Mouse (Mus musculus): Measurements from ENCODE around the gene Etfa.

Etfa gene

GRCm38 (mm10) chr9:55511521-55511993 lies 486 bp downstream of the Etfa start:
- DNase-seq (ENCODE audit: low read depth, low spot score): no peak

GRCm38 (mm10) chr9:55510651-55511235 lies 1.3 kb downstream of the Etfa start:
- DNase-seq (ENCODE audit: low read depth, low spot score): no peak

GRCm38 (mm10) chr9:55509731-55510130 lies 2.3 kb downstream of the Etfa start:
- no peak for DNase-seq (ENCODE audit: low read depth, low spot score)

GRCm38 (mm10) chr9:55508701-55509100 lies 3.3 kb downstream of the Etfa start:
- DNase-seq (ENCODE audit: low read depth, low spot score): no peak

GRCm38 (mm10) chr9:55507922-55508321 lies 4.1 kb downstream of the Etfa start:
- no peak for DNase-seq (ENCODE audit: low read depth, low spot score)

- DNase-seq (ENCODE audit: low read depth, low spot score): no peak
These were observed 29.9 kb downstream of the Etfa start for GRCm38 (mm10) chr9:55482116-55482515.

GRCm38 (mm10) chr9:55478699-55479098 lies 33.3 kb downstream of the Etfa start:
- no peak for DNase-seq (ENCODE audit: low read depth, low spot score)

- DNase-seq (ENCODE audit: low read depth, low spot score): no peak
These were observed 36.0 kb downstream of the Etfa start for GRCm38 (mm10) chr9:55476084-55476483.

GRCm38 (mm10) chr9:55468397-55468796 lies 43.6 kb downstream of the Etfa start:
- no peak for DNase-seq (ENCODE audit: low read depth, low spot score)

- no peak for DNase-seq (ENCODE audit: low read depth, low spot score)
These were observed 58.7 kb downstream of the Etfa start for GRCm38 (mm10) chr9:55453366-55453765.

- no peak for DNase-seq (ENCODE audit: low read depth, low spot score)
These were observed 59.1 kb downstream of the Etfa start for GRCm38 (mm10) chr9:55452906-55453305.

- DNase-seq (ENCODE audit: low read depth, low spot score): no peak
These were observed 60.6 kb downstream of the Etfa start for GRCm38 (mm10) chr9:55451426-55451825.

GRCm38 (mm10) chr9:55450035-55450434 lies 62.0 kb downstream of the Etfa start:
- no peak for DNase-seq (ENCODE audit: low read depth, low spot score)

GRCm38 (mm10) chr9:55449108-55449507 lies 62.9 kb downstream of the Etfa start:
- no peak for DNase-seq (ENCODE audit: low read depth, low spot score)

GRCm38 (mm10) chr9:55447509-55447908 lies 64.5 kb downstream of the Etfa start:
- no peak for DNase-seq (ENCODE audit: low read depth, low spot score)

GRCm38 (mm10) chr9:55439206-55439780 lies 72.8 kb downstream of the Etfa start:
- DNase-seq (ENCODE audit: low read depth, low spot score): no peak

GRCm38 (mm10) chr9:55438433-55438832 lies 73.6 kb downstream of the Etfa start:
- DNase-seq (ENCODE audit: low read depth, low spot score): no peak

- peak; percentile 60 for DNase-seq (ENCODE audit: low read depth, low spot score)
These were observed 78.2 kb downstream of the Etfa start for GRCm38 (mm10) chr9:55433875-55434274.

- no peak for DNase-seq (ENCODE audit: low read depth, low spot score)
These were observed 79.4 kb downstream of the Etfa start for GRCm38 (mm10) chr9:55432306-55433289.

- no peak for DNase-seq (ENCODE audit: low read depth, low spot score)
These were observed 81.9 kb downstream of the Etfa start for GRCm38 (mm10) chr9:55430133-55430532.

- DNase-seq (ENCODE audit: low read depth, low spot score): peak; percentile 60
These were observed 82.6 kb downstream of the Etfa start for GRCm38 (mm10) chr9:55429242-55429975.
